Mouse (Mus musculus) cerebellum, postnatal 36 days (tissue): ENCODE results near the gene Orai3.

ENCODE experiments used
- DNase-seq, 2 experiments: peaks; one replicate each; pipeline ENCODE4 v3.0.0; 2021 to 2022; ENCODE audit warnings: mixed read lengths in 2 of 2

Orai3 gene

DNA sequence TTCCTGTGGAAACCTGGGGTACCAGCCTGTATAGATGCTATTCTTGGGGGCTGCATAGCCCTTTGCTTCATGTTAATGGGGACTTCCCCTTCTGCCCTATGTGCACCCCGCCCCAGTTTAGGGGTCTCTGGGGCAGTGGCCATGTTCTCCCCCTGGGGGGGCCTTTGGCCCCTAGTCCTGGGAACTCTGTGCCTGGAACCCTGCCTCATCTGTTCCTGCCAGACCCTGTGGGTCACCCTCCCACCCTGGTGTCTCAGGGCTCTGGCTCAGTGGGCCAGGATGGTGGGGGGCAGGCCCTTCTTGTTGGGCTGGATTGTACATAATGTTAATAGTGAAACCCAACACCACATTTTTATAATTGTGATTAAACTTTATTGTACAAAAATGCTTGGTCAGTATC, 30.1 kb downstream of the Orai3 start:
- peak in 1 of 2 experiments; percentile 34 for DNase-seq

DNA sequence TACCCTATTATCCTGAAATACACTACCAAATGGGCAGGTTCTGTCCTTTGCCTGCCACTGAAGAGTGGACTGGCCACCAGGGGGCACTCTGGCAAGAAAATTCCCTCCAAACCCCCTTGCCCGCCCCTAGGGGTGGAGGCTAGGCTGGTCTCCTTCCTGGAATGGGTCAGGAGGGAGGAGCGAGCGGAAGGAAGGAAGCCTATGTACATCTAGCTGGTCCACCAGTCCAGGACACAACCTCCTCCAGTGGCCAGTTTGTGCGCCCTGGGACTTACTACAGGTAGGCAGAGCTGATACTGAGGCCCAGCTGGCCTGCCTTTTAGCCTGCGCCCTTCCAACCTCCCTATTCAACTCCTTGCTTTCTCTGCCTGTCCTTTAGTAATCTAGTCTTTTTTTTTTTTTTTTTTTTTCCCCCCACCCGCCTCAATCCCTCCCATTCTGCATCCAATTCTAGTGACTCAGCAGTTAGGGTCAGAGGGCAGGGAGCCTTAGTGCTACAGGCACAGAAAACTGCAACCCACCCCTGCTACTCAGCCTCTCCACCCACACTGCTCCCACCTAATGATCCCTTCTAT, 30.9 kb downstream of the Orai3 start, which contains the start of gene Hsd3b7:
Gene Hsd3b7, plus strand, starts transcription at position 170 of the 575 bp plus-strand sequence.
- peak; percentile 88 to 90 for DNase-seq

DNA sequence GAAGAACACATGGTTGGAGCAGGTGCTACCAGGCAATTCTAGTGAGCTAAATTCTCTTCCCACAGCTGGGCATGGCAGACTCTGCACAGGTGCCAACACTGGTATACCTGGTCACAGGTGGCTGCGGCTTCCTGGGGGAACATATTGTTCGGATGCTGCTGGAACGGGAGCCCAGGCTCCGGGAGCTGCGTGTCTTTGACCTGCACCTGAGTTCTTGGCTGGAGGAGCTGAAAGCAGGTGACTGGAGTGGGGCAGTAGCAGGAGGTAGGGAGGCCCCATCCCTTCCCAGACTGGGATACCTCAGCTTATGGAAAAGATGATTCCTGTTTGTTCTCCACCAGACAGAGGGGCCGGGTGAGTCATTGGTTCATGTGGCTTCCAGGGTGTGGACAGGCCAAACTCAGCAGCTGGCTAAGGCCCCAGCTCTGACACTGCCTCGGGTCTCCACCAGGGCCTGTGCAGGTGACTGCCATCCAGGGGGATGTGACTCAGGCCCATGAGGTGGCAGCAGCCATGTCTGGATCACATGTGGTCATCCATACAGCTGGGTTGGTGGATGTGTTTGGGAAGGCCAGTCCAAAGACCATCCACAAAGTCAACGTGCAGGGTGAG, 31.5 kb downstream of the Orai3 start:
- DNase-seq = peak; percentile 42 to 53

DNA sequence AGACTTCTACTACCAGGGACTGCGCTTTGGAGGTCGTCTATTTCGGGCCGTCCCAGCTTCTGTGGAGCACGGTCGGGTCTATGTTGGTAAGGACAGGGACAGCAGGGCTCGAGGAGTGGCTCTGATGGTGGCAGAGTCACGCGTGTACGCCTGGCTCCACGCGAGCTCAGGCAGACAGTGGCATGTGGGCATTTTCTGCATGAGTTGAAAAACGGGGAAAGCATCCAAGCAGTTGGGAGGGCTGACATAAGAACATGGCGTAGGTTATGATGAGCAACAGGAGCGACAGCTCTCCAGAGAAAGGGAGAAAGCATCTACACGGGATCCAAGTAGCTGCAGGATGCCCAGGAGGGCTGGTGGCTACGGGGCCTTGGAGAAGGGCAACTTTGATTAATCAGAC, 32.7 kb downstream of the Orai3 start:
- DNase-seq = peak; percentile 78 to 84

DNA sequence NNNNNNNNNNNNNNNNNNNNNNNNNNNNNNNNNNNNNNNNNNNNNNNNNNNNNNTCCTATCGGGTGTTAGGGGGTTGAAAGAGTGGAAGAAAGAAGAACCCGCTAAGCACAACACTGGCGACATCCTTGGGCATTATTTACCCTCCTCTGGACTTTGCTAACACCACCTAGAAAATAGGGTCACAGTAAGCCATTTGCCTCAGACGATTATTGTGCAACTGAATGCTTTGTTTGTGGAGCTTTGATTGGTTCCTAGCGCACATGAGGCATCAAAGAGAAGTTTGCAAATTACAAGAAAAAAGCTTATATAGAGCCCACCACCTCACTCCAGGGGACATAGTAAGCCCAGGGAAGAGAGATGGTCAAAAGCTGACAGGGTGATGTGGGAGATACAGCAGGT, 39.2 kb downstream of the Orai3 start:
- no peak for DNase-seq

DNA sequence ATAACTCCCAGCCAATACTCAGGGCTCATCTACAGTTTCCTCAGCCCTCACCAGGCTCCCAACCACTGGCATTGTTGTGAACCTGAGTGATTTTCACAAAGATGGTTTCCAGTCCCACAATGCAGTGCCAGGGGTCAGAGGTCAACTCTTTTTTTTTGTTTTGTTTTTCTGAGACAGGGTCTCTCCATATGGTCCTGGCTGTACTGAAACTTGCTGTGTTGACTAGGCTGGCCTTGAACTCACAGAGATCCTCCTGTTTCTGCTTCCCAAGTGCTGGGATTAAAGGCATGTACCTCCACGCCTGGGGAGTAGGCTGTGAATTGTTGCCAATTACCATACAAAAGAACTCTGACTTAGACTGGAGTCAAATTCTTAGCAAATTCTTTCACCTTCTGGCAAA, 40.2 kb downstream of the Orai3 start:
- no peak for DNase-seq

DNA sequence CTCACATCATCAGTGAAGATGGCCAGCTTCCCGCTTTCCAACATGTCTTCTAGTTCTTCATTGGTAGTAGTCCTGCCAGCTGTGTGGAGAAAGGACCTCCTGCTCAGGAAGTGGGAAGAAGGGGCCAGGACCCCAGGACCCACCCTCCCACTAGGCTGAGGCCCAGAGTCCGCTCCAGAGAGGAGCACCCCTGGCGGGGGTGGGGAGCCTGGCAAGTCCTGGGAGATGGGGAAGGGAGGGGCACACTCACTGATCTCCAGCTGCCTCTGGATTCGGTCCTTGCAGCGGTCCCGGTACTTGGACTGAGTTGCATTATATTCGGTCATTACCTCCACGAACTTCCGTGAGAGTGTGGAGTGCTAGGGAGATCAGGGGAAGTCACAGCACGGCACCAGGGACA, 41.0 kb downstream of the Orai3 start:
- no peak for DNase-seq

DNA sequence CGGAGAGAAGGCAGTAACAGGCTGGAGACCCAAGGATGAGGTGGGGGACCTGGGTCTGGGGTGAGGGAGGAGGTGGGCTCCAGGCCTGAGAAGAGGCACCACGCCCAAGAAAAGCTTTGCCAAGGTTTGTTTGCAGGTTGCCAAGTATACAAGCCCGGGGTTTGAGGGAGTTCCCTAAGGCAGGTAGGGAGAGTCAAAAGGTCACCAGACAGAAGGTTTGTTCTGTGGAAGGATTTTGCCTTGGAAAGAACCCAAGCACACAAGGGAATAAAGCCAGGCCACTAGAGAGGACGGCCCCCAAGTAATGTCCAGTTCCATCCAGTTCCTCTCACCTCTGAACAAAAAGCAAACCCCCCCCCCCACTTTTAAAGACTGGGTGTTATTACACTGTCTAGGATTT, 41.6 kb downstream of the Orai3 start:
- DNase-seq = no peak

DNA sequence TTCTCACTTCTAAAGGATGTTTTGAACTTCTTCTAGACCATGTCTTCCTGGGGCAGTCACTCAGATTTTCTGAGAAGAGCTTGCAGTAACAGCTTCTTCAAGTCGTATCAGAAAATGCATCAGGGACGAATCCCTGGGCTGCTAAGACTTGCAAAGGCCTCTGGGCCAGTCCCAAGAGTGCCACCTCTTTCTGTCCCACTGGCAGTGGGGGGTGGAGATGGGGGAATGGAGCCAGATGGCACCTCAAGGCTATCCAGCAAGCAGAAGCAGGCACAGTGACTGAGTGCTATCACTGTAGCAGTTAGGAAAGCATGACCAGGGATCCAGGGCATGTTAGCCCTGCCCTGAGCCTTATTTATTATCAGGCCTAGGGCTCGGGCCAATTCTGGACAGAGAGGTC, 42.7 kb downstream of the Orai3 start:
- DNase-seq = peak in 1 of 2 experiments; percentile 59

DNA sequence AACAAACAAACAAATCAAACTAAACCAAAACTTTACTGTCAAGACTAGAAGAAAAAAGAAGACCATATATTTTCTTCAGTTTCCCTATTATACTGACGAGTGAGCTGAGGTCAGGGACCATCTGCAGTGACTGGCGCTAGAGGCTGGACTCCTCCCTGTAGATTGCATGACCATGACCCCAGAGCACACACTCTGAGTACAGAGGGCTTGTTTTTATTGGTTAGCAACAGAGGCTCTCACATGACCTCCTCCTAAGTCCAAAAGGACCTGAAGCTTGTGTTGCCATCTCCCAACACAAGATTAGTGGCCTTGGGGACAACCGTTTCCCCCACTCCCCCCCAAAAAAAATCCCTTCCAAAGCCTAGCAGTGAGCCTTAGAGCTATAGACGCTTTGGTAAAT, 44.2 kb downstream of the Orai3 start:
- no peak for DNase-seq

DNA sequence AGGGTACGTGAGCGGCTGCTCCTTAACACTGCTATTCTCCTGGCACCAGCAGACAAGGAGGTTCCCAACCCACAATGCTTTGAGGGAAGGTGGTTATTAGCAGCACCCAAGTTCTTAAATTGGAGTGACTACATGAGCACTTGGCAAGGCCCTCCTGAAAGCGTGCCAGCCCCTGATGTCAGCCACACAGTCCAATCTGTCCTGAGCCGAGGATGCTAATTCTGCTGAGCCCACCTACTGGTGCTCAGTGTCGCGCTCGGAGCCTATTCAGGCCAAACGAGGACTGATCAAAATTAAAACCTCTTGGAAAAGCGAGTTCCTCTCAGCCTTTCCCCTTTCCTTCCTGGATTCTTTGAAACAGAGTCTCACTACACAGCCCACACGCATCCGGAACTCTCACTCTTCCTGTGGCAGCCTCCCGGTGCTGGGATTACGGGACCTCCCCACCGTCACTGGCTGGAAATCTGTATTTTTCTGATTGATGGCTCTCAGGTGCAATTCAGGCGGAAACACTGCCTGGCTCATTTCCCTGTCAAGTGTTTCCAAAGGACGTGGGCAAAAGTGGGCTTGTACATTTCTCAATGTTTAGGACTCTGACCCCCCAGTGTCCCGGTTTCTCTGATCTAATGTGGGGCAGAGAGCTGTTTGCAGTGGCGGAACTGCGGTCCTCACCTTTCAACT, 44.8 kb downstream of the Orai3 start:
- DNase-seq = peak; percentile 98 to 99

DNA sequence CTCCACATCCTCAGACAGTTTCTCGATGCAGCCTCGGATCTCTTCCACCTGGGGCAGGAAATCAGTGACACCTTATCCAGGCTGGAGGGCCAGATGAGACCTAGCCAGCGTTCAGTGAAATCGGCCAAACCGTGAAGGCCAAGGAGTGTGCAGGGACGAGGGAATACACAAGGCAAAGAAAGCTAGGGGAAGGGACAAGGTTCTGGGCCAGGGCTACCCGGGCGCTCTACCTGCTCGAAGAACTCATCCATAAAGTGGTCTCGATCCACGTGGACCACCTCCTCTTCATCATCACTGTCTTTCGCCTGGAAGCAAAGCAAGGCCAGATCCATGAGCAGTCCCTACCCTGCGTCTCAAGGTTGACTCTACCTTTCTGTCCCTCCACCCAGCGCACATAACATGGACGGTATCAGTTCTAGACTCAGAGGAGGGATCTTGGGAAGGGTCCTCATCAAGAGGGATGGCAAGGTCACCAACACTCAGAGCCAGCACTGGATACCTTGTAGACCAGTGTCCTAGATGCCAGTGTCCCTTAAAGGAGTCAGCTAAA, 45.6 kb downstream of the Orai3 start:
- peak in 1 of 2 experiments; percentile 21 for DNase-seq

DNA sequence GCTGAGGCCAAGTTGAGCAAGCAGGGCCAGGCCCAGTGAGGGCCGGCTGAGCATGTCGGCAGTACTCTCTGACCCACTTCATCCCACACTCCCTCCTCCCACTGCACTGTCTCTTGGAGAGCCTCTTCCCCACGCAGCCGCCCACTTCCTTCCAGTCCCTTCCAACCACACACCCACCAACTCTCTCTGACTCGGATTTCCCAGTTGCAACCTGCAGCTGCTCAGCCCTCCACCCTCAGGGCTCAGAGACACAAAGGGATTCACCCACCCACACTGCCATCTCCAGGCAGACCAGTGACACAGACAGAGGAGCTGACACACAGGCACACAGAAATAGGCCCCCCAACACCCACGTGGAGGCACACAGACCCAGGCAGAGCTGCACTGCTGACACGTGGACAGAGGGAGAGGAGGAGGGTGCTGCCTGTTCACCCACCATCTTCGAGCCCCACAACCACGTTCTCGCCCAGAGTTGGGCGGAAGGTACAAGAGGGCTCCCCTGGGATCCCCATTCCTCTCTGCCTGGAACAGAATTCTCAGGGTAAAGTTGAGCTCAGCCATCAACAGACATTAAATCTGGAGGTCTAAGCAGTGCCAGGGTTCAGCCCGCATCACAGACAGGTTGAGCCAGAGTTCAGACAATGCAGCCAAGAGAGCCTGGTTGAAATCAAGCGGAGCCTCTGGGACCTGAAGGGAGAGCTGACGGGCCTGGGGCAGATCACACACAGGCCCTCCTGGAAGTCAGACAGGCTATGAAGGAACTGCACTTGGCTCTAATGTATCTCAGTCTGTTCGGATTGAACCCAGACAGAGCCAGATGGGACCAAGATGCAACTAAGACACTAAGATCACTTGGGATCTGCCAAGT, 46.6 kb downstream of the Orai3 start:
- DNase-seq = peak; percentile 49

DNA sequence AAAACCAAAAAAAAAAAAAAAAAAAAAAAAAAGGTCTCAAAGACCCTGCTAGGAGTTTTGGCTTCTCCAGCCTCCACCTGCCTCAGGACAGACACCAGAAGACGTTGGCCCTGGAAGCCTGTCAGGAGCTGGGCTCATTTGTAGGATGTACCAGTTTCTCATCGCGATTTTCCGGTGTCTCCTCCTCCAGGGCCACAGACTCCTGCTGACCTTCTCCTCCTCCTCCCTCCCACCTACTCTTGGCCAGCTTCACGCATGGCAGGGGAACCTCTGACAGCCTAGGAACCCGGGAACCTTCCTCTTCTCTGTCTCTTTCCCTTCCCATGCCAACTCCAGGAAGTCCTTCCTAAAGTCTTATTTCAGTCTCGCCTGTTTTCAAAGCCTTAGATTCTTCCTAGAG, 47.4 kb downstream of the Orai3 start:
- DNase-seq = peak; percentile 22

DNA sequence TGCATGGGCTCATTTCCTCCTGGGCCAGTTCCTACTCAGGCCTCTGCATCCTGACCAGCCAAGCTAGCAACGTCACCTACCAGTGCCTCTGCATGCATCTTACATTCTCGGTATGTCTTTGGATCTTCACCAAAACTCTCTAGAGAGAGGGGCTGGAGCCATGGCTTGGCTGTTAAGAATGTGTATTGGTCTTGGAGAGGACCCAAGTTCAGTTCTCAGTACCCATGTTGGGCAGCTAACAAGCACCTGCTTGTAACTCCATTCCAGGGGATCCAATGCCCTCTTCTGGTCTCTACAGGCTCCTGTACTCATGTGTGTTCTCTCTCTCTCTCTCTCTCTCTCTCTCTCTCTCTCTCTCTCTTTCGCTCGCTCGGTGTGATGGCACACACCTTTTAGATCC, 48.2 kb downstream of the Orai3 start:
- DNase-seq = peak in 1 of 2 experiments; percentile 10

DNA sequence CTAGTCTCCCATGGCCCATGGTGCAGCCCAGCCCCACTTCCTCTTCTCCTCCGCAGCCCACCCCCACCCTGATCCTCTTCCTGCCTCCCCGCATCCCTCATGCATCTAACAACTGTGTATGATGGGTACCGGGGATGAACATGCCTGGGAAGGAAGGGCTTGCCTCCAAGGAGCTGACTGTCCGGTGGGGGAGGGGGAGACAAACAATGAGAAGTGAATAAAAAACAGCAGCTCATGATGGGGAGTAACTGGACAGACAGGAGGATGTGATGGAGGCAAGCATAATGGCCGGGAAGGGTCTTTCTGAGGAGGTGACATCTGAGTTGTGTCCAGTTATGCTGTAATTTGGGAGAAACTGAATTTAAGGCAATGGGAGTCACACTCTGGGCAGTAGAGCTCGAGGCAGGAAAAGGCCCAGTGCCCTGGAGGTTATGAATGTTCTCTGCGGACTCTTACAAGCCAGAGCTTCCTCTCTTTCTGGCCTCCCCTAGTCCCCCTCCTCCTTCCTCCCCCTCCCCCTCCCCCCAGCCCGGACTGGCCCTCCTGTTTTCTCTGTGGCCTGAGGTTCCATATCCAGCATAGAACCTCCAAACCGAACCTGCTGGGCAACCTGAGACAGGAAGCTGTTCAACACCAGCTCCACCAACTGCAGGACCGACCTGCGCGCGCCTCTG, 51.4 kb downstream of the Orai3 start:
- DNase-seq = no peak

DNA sequence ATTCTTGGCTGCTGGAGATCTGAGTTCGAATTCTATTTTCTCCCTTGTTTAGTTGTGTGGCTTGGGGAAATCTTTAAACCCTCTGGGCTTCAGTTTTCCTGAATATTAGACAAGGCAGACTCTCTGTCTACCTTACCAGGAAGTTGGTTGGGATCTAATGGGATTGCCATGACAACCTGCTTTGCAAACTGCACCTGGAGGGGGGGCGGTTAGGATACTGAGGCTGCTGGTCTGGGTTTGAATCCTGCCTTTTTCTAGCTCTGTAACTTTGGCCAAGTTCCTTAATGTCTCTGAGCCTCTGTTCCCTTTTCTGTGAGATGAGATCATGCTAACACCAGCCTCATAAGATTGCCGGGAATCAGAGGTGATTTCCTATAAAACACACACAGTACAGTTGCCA, 52.9 kb downstream of the Orai3 start:
- DNase-seq = no peak

DNA sequence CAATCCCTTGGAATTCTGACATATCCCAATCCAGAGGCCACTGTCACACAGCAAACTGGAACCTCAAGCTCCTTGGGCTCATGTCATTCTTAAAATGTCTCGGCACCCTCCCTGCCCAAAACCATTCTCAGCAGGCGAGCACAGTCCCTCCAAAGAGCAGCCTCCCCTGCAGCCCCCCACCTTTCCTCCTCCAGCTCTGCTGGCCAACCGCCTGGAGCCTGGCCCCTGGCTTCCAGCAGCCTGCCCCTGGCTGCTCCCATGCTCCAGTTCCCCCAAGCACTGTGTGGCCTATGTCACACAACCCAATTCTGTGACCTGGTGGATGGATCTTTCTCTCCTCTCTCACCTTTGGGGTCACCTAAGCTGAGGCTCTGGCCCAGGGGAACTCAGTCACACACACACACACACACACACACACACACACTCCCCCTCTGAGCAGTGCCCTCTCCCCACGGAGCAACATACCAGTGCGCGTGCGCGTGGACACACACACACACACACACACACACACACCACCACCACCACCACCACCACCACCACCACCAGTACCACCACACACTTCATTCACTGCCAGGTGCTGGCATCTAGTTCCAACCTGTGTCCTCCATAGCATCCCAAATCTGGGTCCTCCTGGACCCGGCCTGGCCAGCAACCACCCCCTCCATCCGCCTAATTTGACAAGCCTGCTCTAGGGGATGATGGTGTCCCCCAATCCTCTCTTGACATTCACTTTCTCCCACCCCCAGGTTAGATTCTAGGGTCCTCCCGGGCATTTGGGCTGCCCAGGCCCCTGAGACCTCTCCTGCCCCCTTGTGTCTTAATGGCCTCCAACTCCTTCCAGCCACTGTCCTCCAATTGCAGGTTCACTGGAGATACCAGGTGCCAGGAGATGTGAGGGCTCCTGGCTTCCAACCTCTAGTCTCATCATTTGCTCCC, 53.9 kb downstream of the Orai3 start:
- peak; percentile 60 to 62 for DNase-seq

DNA sequence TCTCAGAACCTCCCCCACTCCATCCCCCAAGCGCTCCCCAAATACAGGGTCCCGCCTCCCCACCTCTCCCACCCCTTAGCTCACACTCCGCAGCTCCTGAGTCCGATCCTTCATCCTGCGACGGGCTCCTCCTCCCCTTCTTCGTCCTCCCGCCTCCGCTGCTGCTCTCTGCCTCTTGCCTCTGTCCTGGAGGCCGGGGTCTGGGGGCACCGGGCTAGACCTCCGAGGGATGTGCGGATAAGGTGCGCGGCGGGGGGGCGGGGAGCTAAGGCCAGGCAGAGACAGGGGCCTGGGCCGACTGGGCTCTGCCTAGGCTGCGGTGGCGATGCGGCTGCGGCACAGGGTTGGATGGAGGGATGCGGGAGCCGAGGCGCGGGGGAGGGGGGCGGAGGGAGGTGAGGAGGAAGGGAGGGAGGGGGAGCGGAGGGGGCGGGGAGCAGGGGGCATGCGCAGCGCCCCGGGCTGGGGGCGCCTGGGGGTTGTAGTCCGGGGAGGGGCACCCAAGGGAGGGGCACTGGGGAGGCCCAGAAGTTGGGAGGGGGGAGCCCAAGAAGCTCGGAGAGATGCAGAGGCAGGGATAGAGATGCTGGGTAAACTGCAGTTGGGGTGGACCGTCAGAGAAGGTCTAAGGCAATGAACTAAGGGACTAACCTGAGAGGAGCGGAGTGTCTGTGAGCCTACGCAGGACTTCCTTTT, 54.7 kb downstream of the Orai3 start, which contains the start of the genes Stx4a and Stx1b:
Gene Stx4a, plus strand, starts transcription at position 119 of the 696 bp plus-strand sequence.
Gene Stx1b, minus strand, starts transcription at position 374 of the 696 bp plus-strand sequence.
- DNase-seq = peak; percentile 76 to 87
